Mouse (Mus musculus): ENCODE measurements around the gene Gimap1.

DNA sequence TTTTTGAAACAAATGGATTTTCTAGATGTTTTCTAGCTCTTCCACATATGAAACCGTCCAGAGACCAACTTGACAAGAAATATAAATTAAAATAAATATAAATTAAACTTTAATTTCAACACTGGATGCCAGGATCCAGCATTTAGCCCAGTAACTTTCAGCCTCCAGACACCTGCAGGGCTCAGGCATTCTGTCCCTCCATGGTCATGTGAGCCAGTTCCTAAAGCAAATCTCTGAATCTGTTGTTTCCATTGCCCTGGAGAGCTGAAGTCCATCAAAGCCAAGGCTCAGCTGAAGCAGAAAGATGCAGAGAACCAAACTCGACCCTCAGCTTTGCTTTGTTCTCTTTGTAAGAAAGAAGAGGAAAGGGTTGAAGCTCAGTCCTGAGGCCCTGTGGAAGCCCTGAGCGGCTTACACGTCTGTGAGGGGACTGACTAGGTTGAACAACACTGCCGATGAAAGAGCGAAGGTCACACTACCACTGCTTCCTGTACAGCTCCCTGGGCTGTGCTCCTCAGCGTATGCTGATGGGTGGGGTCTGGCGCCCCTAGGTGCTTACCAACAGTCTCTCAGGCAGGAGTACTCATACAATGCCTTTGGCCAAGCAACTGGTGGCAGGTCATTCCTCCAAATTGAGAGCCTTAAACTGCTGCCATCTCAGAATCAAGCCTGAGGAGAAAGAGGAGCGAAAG is 29.5 kb downstream of the Gimap1 start:
- TF ChIP-seq CTCF (IDR thresholded peaks at IDR 0.05; ENCODE audit: borderline replicate concordance, control insufficient read depth, extremely low read depth, insufficient read depth, low read length, poor library complexity) = no peak
- no peak for TF ChIP-seq POLR2A (IDR thresholded peaks at IDR 0.05; ENCODE audit: control insufficient read depth, extremely low read depth, insufficient read depth, low read length, poor library complexity)
